Mouse (Mus musculus) small intestine, adult 2 months (tissue): ENCODE results near the gene Gpr161.

Experiments
- CTCF ChIP-seq: fragments of 200-500 bp; IDR thresholded peaks from 2 replicates; pipeline ENCODE4 v1.5.1; 2012; ENCODE audit warnings: low read depth, mild to moderate bottlenecking, control low read depth, inconsistent platforms, low read length, moderate library complexity, mixed read lengths; ENCODE audit not compliant: insufficient replicate concordance, insufficient read length; ENCODE audit errors: extremely low read depth
- POLR2A ChIP-seq: fragments of 200-500 bp; IDR thresholded peaks from 2 replicates; pipeline ENCODE4 v1.6.1; 2012; ENCODE audit warnings: low read depth, mild to moderate bottlenecking, control low read depth, inconsistent platforms, low read length, moderate library complexity

DNA sequence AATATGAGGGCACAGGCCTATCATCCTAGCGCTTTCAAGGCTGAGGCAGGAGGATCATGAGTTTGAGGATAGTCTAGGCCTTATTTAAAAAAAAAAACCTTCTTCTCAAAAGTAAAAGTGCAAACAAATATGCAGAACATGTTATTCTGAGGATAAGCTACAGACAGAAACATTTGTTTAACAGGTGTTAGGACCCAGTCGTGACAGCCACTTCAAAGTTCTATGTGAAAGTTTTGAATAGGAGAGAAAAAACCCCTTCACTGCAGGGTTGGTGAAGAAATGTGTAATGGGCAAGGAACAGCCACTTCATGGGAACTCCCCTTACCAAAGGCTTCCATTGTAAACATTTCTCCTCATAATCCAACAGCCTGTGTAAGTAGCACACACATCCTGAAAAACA is 45.0 kb upstream of the Gpr161 start:
- TF ChIP-seq CTCF (no peak), POLR2A (no peak)
